Mouse (Mus musculus) common myeloid progenitor, adult 5-6 weeks (primary cell): ENCODE measurements around the gene Zfp362. TPM values are rescaled to one million over a fixed set of nuclear protein-coding genes. Genes with fewer than 3 reads are reported as not detected.
A peak's percentile ranks its signal among the peaks of the same experiment; 100 is the strongest.

ENCODE experiments used
- ATAC-seq: replicated peaks from 2 replicates; pipeline ENCODE4 v1.8.0; 2016; ENCODE audit warnings: low read depth, mild to moderate bottlenecking, moderate TSS enrichment, inconsistent platforms; ENCODE audit not compliant: poor library complexity, severe bottlenecking
- total RNA-seq: library from RNA; stranded (forward); fragments of 200-1000, 187-1606 nt; gene quantifications from 2 replicates; pipeline ENCODE4 v1.2.3, GENCODE M21; 2017

Gene Zfp362
- 8.1 and 14.6 TPM in 2 replicates for total RNA-seq

- no peak for ATAC-seq
Observed at GRCm38 (mm10) chr4:128806043-128806826, at the start of gene Zfp362. Gene Zfp362, minus strand, starts transcription at chr4:128806045.

GRCm38 (mm10) chr4:128855613-128856040 is 49.8 kb upstream of the Zfp362 start:
- peak; percentile 63 for ATAC-seq

- no peak for ATAC-seq
Observed at GRCm38 (mm10) chr4:128853117-128853516, 47.3 kb upstream of the Zfp362 start.

- ATAC-seq, result no peak
Observed at GRCm38 (mm10) chr4:128852266-128852887, 46.5 kb upstream of the Zfp362 start.

- ATAC-seq, result no peak
Observed at GRCm38 (mm10) chr4:128849686-128850085, 43.8 kb upstream of the Zfp362 start.

GRCm38 (mm10) chr4:128848961-128849360 is 43.1 kb upstream of the Zfp362 start:
- peak; percentile 83 for ATAC-seq

GRCm38 (mm10) chr4:128845367-128845973 is 39.6 kb upstream of the Zfp362 start:
- ATAC-seq, result no peak

- ATAC-seq, result no peak
Observed at GRCm38 (mm10) chr4:128844566-128844965, 38.7 kb upstream of the Zfp362 start.

GRCm38 (mm10) chr4:128841259-128841658 is 35.4 kb upstream of the Zfp362 start:
- no peak for ATAC-seq

- peak; percentile 40 for ATAC-seq
Observed at GRCm38 (mm10) chr4:128839811-128840738, 34.2 kb upstream of the Zfp362 start.

- ATAC-seq, result 0 out of 2 replicates have a peak, but pooled peaks have one; percentile 13
Observed at GRCm38 (mm10) chr4:128838202-128838601, 32.4 kb upstream of the Zfp362 start.

- 0 out of 2 replicates have a peak, but pooled peaks have one; percentile 63 for ATAC-seq
Observed at GRCm38 (mm10) chr4:128824131-128824530, 18.3 kb upstream of the Zfp362 start.

- ATAC-seq, result no peak
Observed at GRCm38 (mm10) chr4:128820568-128820967, 14.7 kb upstream of the Zfp362 start.

- no peak for ATAC-seq
Observed at GRCm38 (mm10) chr4:128817011-128817410, 11.2 kb upstream of the Zfp362 start.

GRCm38 (mm10) chr4:128811382-128812056 is 5.7 kb upstream of the Zfp362 start:
- ATAC-seq, result peak; percentile 93

GRCm38 (mm10) chr4:128806827-128807179 is 958 bp upstream of the Zfp362 start:
- ATAC-seq, result peak; percentile 72

GRCm38 (mm10) chr4:128805150-128806042 is 449 bp downstream of the Zfp362 start:
- no peak for ATAC-seq

GRCm38 (mm10) chr4:128804426-128805149 is 1.3 kb downstream of the Zfp362 start:
- no peak for ATAC-seq
